ENCODE assay signal across 9 mouse cellular contexts in genomic region chr19:16168653-16169198, GRCm38 (mm10). TPM values are rescaled to one million over a fixed set of nuclear protein-coding genes. Genes with fewer than 3 reads are reported as not detected.
A peak's percentile ranks its signal among the peaks of the same experiment; 100 is the strongest.
DNase-seq lines count a peak whose midpoint lies in the region; ATAC-seq lines count a peak whose summit lies in the region.
"Had no signal": no experiment of that assay in that cellular context is flagged by ENCODE, and none has a peak within 500 bp of the region (broad histone marks: within the 10 kb centered on the region; RNA-seq: fewer than 3 reads in every experiment).

No protein-coding gene starts in this region.

- no peak overlapping the region for H3K4me3 ChIP-seq in forebrain, embryonic 14.5 days (ENCODE audit: low read depth, low read length)
- H3K4me3 ChIP-seq in hindbrain, embryonic 16.5 days (ENCODE audit: low read length) = no peak overlapping the region
- H3K4me3 ChIP-seq in liver, embryonic 15.5 days (replicated peaks) = no peak overlapping the region

- H3K36me3 ChIP-seq in forebrain, embryonic 14.5 days (ENCODE audit: control insufficient read depth, insufficient read depth, low read length) = peaks cover 3% of the 10 kb centered on the region; the same call in 1 of the 2 replicates
- no peaks in the 10 kb centered on the region; the same call in 1 of the 2 replicates for H3K36me3 ChIP-seq in hindbrain, embryonic 16.5 days (ENCODE audit: control insufficient read depth, insufficient read depth, low read length)
- H3K36me3 ChIP-seq in liver, embryonic 15.5 days (replicated peaks) = no peaks in the 10 kb centered on the region

- H3K27me3 ChIP-seq in forebrain, embryonic 14.5 days (replicated peaks; ENCODE audit: control insufficient read depth, insufficient read depth, low read length) = no peaks in the 10 kb centered on the region
- no peaks in the 10 kb centered on the region for H3K27me3 ChIP-seq in hindbrain, embryonic 16.5 days (replicated peaks; ENCODE audit: control insufficient read depth, insufficient read depth, low read length)
- H3K27me3 ChIP-seq in liver, embryonic 15.5 days = no peaks in the 10 kb centered on the region
- H3K27me3 ChIP-seq: megakaryocyte, embryonic 14.5 days had no signal

- DNase-seq in 3134 (ENCODE audit: extremely low read depth, insufficient read length, low spot score) = peak; percentile 14
- peak; percentile 72 for DNase-seq in brain, adult 2 months (ENCODE audit: low read depth, low spot score)
- DNase-seq in forebrain, embryonic 14.5 days (ENCODE audit: low spot score) = no peak
- peak; percentile 57 for DNase-seq in skeletal muscle tissue, adult 2 months (ENCODE audit: low read depth, low spot score)
- no peak for DNase-seq in urinary bladder, postnatal 25 days (ENCODE audit: low spot score)
- no peak for DNase-seq in urinary bladder, adult 18-20 months (ENCODE audit: low spot score in 2 of 2)

- ATAC-seq in forebrain, embryonic 14.5 days = peak; percentile 30; the same call in 1 of the 2 replicates
- ATAC-seq in hindbrain, embryonic 16.5 days = peak; percentile 46; the same call in 1 of the 2 replicates
- no peak for ATAC-seq in liver, embryonic 15.5 days (ENCODE audit: insufficient read depth)

- no peaks in the 10 kb centered on the region for H3K9me3 ChIP-seq in forebrain, embryonic 14.5 days (replicated peaks; ENCODE audit: control insufficient read depth, low read length)
- H3K9me3 ChIP-seq in hindbrain, embryonic 16.5 days (ENCODE audit: control insufficient read depth, low read length) = no peaks in the 10 kb centered on the region
- H3K9me3 ChIP-seq in liver, embryonic 15.5 days (replicated peaks) = no peaks in the 10 kb centered on the region
- H3K9me3 ChIP-seq: megakaryocyte, embryonic 14.5 days had no signal

- WGBS in forebrain, embryonic 14.5 days = 49% methylated on average over 4 of the region's 4 CpGs
- 13% methylated on average over 4 of the region's 4 CpGs for WGBS in hindbrain, embryonic 16.5 days
- WGBS in liver, embryonic 15.5 days (ENCODE audit: insufficient replicate concordance) = 29% methylated on average over 4 of the region's 4 CpGs

- H3K27ac ChIP-seq in forebrain, embryonic 14.5 days (ENCODE audit: low read depth, low read length) = peak overlapping the region; percentile 39; the same call in 1 of the 2 replicates
- H3K27ac ChIP-seq in hindbrain, embryonic 16.5 days (ENCODE audit: low read depth, low read length) = peak overlapping the region; percentile 26
- peak overlapping the region; percentile 41 for H3K27ac ChIP-seq in liver, embryonic 15.5 days (replicated peaks)

- no peak overlapping the region for H3K4me2 ChIP-seq in forebrain, embryonic 14.5 days (ENCODE audit: low read length)
- H3K4me2 ChIP-seq in hindbrain, embryonic 16.5 days (ENCODE audit: low read length) = no peak overlapping the region
- no peak overlapping the region for H3K4me2 ChIP-seq in liver, embryonic 15.5 days

- peaks cover 23% of the 10 kb centered on the region for H3K4me1 ChIP-seq in forebrain, embryonic 14.5 days (ENCODE audit: control insufficient read depth, insufficient read depth, low read length)
- peaks cover 24% of the 10 kb centered on the region for H3K4me1 ChIP-seq in hindbrain, embryonic 16.5 days (ENCODE audit: control insufficient read depth, insufficient read depth, low read depth, low read length)
- H3K4me1 ChIP-seq in liver, embryonic 15.5 days (replicated peaks) = 0 out of 2 replicates have a peak, but pooled peaks cover 8% of the 10 kb centered on the region

- H3K9ac ChIP-seq in forebrain, embryonic 14.5 days (ENCODE audit: low read length) = no peak overlapping the region
- no peak overlapping the region for H3K9ac ChIP-seq in hindbrain, embryonic 16.5 days (ENCODE audit: low read depth, low read length)
- no peak overlapping the region for H3K9ac ChIP-seq in liver, embryonic 15.5 days

RNA-seq across cellular contexts. Expression of gene Gnaq, which starts 36.1 kb away (rescaled TPM):
- polyA plus RNA-seq in forebrain, embryonic 14.5 days (2014; fragmentation: Nextera tagmentation; extraction: Ambion mirVana) = 44.8 and 47.6 TPM in 2 replicates
- 104 and 105 TPM in 2 replicates for polyA plus RNA-seq in hindbrain, embryonic 16.5 days (2015; fragmentation: Nextera tagmentation; extraction: Ambion mirVana)
- polyA plus RNA-seq in liver, embryonic 15.5 days (2015; fragmentation: Nextera tagmentation; extraction: Ambion mirVana) = 3.8 and 3.9 TPM in 2 replicates

Comparison
In these comparisons a context has a peak if more than half of its experiments do, and no peak if none do; other contexts are left out.
1. DNase-seq: peak in 3134 (single experiment), brain, adult 2 months (single experiment) and skeletal muscle tissue, adult 2 months (single experiment); none in forebrain, embryonic 14.5 days (single experiment), urinary bladder, postnatal 25 days (single experiment) and urinary bladder, adult 18-20 months (0 of 2).
2. Peak in every context shown above with its lines, with median percentiles within 50 percentile points of each other: H3K27ac ChIP-seq.